Mouse (Mus musculus) erythroblast, embryonic 14.5 days (primary cell): Measurements from ENCODE around the gene Susd2.

Experiments used
- GATA1 ChIP-seq: IDR thresholded peaks from 2 replicates; pipeline ENCODE4 v1.6.1; 2012; ENCODE audit warnings: low read length, inconsistent platforms, mixed read lengths
- TAL1 ChIP-seq: IDR thresholded peaks from 3 replicates; pipeline ENCODE4 v1.6.1; 2012; ENCODE audit warnings: low read length, inconsistent platforms, mixed read lengths

DNA sequence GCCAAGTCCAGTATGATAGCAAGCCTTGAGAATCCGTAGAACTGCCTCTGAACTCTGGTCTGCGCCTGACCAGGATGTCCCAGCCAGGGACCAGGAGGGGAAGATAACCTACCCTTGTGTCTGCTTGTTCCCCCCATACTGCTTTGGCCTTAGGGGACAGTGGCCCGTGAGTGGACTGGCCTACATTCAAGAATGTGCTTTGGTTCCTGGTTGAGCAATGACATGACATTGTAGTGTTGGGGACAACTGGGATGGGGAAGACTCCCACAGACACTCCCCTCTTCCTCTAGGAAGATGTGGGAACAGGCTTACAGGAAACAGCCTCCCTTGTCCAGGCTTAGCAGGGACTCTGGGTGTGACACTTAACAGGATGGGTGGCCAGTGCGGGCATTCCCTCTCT is 56.0 kb downstream of the Susd2 start:
- no peak for TF ChIP-seq TAL1
- TF ChIP-seq GATA1, result no peak
